Mouse (Mus musculus): Measurements from ENCODE around the gene Xrcc2.

Xrcc2 gene

DNA sequence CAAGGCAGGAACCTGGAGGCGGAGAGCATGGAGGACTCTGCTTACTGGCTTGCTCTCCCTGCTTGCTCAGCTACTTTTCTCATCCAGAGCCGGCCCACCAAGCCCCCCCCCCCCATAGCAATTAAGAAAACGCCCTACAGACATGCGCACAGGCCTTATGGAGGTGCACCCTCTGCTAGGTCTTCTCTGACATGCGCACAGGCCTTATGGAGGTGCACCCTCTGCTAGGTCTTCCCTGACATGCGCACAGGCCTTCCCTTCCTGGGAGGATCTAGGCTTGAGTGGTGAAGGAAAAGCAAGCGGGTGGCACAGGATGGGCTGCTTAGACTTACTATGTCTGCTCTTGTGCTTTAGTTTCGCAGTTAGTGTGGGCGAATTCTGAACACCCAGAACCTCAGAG lies 37.3 kb downstream of the Xrcc2 start:
- no peak for DNase-seq (ENCODE audit: low read depth)

- no peak for DNase-seq (ENCODE audit: low read depth)
Observed at GRCm38 (mm10) chr5:25666684-25667083, 38.9 kb downstream of the Xrcc2 start.

- no peak for DNase-seq (ENCODE audit: low read depth)
Observed at GRCm38 (mm10) chr5:25666108-25666507, 39.5 kb downstream of the Xrcc2 start.

GRCm38 (mm10) chr5:25665516-25665915 lies 40.1 kb downstream of the Xrcc2 start:
- no peak for DNase-seq (ENCODE audit: low read depth)

- DNase-seq (ENCODE audit: low read depth), result no peak
Observed at GRCm38 (mm10) chr5:25663165-25663564, 42.5 kb downstream of the Xrcc2 start.

GRCm38 (mm10) chr5:25654578-25654987 lies 51.0 kb downstream of the Xrcc2 start:
- DNase-seq (ENCODE audit: low read depth), result no peak

GRCm38 (mm10) chr5:25653377-25653776 lies 52.2 kb downstream of the Xrcc2 start:
- no peak for DNase-seq (ENCODE audit: low read depth)

- DNase-seq (ENCODE audit: low read depth), result no peak
Observed at GRCm38 (mm10) chr5:25652435-25652834, 53.2 kb downstream of the Xrcc2 start.

- DNase-seq (ENCODE audit: low read depth), result no peak
Observed at GRCm38 (mm10) chr5:25645661-25646364, 59.8 kb downstream of the Xrcc2 start.

DNA sequence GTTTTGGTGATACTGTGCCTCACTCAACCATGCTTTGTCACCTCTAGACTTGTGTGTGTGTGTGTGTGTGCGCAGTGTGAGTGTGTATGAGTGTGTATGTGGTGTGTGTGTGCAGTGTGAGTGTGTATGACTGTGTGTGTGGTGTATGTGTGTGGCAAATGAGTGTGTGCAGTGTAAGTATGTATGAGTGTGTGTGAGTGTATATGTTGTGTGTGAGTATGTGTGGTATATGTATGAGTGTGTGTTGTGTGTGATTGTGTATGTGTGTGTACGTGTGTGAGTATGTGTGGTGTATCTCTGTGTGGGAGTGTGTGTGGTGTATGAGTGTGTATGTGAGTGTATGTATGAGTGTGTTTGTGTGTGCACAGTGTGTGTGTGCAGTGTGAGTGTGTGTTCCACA lies 61.1 kb downstream of the Xrcc2 start:
- DNase-seq (ENCODE audit: low read depth), result no peak

- DNase-seq (ENCODE audit: low read depth), result no peak
Observed at GRCm38 (mm10) chr5:25642741-25643140, 62.9 kb downstream of the Xrcc2 start.

Data from c-Kit-positive CD71-negative TER-119-negative erythroid progenitor cells, embryonic 14.5 days (primary cell).